10 mouse cellular contexts compared by ENCODE assay signal in genomic region chr5:31053728-31054127, GRCm38 (mm10). TPM values are rescaled to one million over a fixed set of nuclear protein-coding genes. Genes with fewer than 3 reads are reported as not detected.
ATAC-seq and TF ChIP-seq lines count a peak whose summit lies in the region.
"Not testable (repeated sequence)": the region's sequence is repeated elsewhere in the genome, so short reads cannot be mapped to it uniquely, and the experiment has no call there.
"Had no signal": no experiment of that assay in that cellular context is flagged by ENCODE, and none has a peak within 500 bp of the region (broad histone marks: within the 10 kb centered on the region; RNA-seq: fewer than 3 reads in every experiment).

No protein-coding gene starts in this region.

- peaks cover 30% of the 10 kb centered on the region for H3K36me3 ChIP-seq in forebrain, embryonic 13.5 days (ENCODE audit: poor library complexity, severe bottlenecking)
- not testable (repeated sequence) for H3K36me3 ChIP-seq in heart, embryonic 16.5 days (ENCODE audit: control insufficient read depth, insufficient read depth); intestine, embryonic 15.5 days; lung, embryonic 16.5 days (ENCODE audit: control insufficient read depth, insufficient read depth, low read length); myocyte (ENCODE audit: control insufficient read depth, insufficient read depth)
- H3K36me3 ChIP-seq in limb, embryonic 13.5 days, result peaks cover 34% of the 10 kb centered on the region

- H3ac ChIP-seq in myocyte (ENCODE audit: control insufficient read depth, insufficient read length), result not testable (repeated sequence)

- H3K4me2 ChIP-seq in forebrain, embryonic 13.5 days, result peak overlapping the region; percentile 85
- peak overlapping the region; percentile 95 for H3K4me2 ChIP-seq in heart, embryonic 16.5 days (ENCODE audit: low read depth, low read length)
- peak overlapping the region; percentile 94 for H3K4me2 ChIP-seq in intestine, embryonic 15.5 days (replicated peaks)
- peak overlapping the region; percentile 86 for H3K4me2 ChIP-seq in limb, embryonic 13.5 days (replicated peaks)
- peak overlapping the region; percentile 98 for H3K4me2 ChIP-seq in lung, embryonic 16.5 days (ENCODE audit: low read depth, low read length)
- peak overlapping the region; percentile 92 for H3K4me2 ChIP-seq in myocyte (ENCODE audit: low read depth)

- H3K4me1 ChIP-seq in cortical plate, adult 2 months (ENCODE audit: control insufficient read depth, insufficient read depth, low read length); intestine, embryonic 15.5 days (replicated peaks): not testable (repeated sequence)
- peaks cover 25% of the 10 kb centered on the region for H3K4me1 ChIP-seq in forebrain, embryonic 13.5 days
- H3K4me1 ChIP-seq in heart, embryonic 16.5 days (ENCODE audit: control insufficient read depth, insufficient read depth, low read length), result peaks cover 16% of the 10 kb centered on the region
- H3K4me1 ChIP-seq in limb, embryonic 13.5 days, result peaks cover 15% of the 10 kb centered on the region
- H3K4me1 ChIP-seq in lung, embryonic 16.5 days (replicated peaks; ENCODE audit: control insufficient read depth, insufficient read depth, low read length), result peaks cover 13% of the 10 kb centered on the region

- peak overlapping the region; percentile 83 for H3K9ac ChIP-seq in forebrain, embryonic 13.5 days
- not testable (repeated sequence) for H3K9ac ChIP-seq in heart, embryonic 16.5 days (ENCODE audit: low read length)
- peak overlapping the region; percentile 77 for H3K9ac ChIP-seq in intestine, embryonic 15.5 days
- peak overlapping the region; percentile 87 for H3K9ac ChIP-seq in limb, embryonic 13.5 days
- peak overlapping the region; percentile 83 for H3K9ac ChIP-seq in lung, embryonic 16.5 days (ENCODE audit: low read length)

- WGBS in forebrain, embryonic 13.5 days, result 53% methylated on average over 4 of the region's 4 CpGs
- 70% methylated on average over 4 of the region's 4 CpGs for WGBS in heart, embryonic 16.5 days
- WGBS in intestine, embryonic 15.5 days, result 43% methylated on average over 4 of the region's 4 CpGs
- 54% methylated on average over 4 of the region's 4 CpGs for WGBS in limb, embryonic 13.5 days
- WGBS in lung, embryonic 16.5 days, result 48% methylated on average over 4 of the region's 4 CpGs

- peak overlapping the region; percentile 64; the same call in 1 of the 2 replicates for H3K4me3 ChIP-seq in cortical plate, adult 2 months (ENCODE audit: insufficient read depth, low read length)
- H3K4me3 ChIP-seq in forebrain, embryonic 13.5 days, result peak overlapping the region; percentile 54
- H3K4me3 ChIP-seq in heart, embryonic 16.5 days (ENCODE audit: low read length), result peak overlapping the region; percentile 70; the same call in 1 of the 2 replicates
- peak overlapping the region; percentile 69 for H3K4me3 ChIP-seq in intestine, embryonic 15.5 days (replicated peaks)
- H3K4me3 ChIP-seq in limb, embryonic 13.5 days, result peak overlapping the region; percentile 72
- H3K4me3 ChIP-seq in lung, embryonic 16.5 days (ENCODE audit: low read length), result peak overlapping the region; percentile 75
- peak overlapping the region; percentile 46 for H3K4me3 ChIP-seq in myocyte

- peaks cover 17% of the 10 kb centered on the region for H3K79me2 ChIP-seq in myocyte (ENCODE audit: control insufficient read depth, insufficient read depth)

- TF ChIP-seq CTCF in cortical plate, adult 2 months (IDR thresholded peaks at IDR 0.05; ENCODE audit: extremely low read depth, insufficient read depth, low read length), result not testable (repeated sequence)

- not testable (repeated sequence) for H3K27ac ChIP-seq in cortical plate, adult 2 months (ENCODE audit: insufficient read depth, low read length)
- H3K27ac ChIP-seq in forebrain, embryonic 13.5 days, result peak overlapping the region; percentile 52; the same call in 1 of the 2 replicates
- H3K27ac ChIP-seq in heart, embryonic 16.5 days (ENCODE audit: low read length), result peak overlapping the region; percentile 63; the same call in 1 of the 2 replicates
- peak overlapping the region; percentile 58 for H3K27ac ChIP-seq in intestine, embryonic 15.5 days
- peak overlapping the region; percentile 44; the same call in 1 of the 2 replicates for H3K27ac ChIP-seq in limb, embryonic 13.5 days
- peak overlapping the region; percentile 34; the same call in 1 of the 2 replicates for H3K27ac ChIP-seq in lung, embryonic 16.5 days (ENCODE audit: low read length)

- not testable (repeated sequence) for ATAC-seq in forebrain, embryonic 13.5 days; heart, embryonic 16.5 days (replicated peaks; ENCODE audit: extremely low read depth, insufficient read depth, low FRiP score); intestine, embryonic 15.5 days; limb, embryonic 13.5 days (ENCODE audit: low FRiP score, low read depth); lung, embryonic 16.5 days (ENCODE audit: low read depth)

- H3K27me3 ChIP-seq in forebrain, embryonic 13.5 days; heart, embryonic 16.5 days (ENCODE audit: control insufficient read depth, insufficient read depth, low read length); intestine, embryonic 15.5 days (replicated peaks); limb, embryonic 13.5 days; lung, embryonic 16.5 days (ENCODE audit: control insufficient read depth, insufficient read depth, low read depth, low read length); myocyte (ENCODE audit: control insufficient read depth, insufficient read depth, insufficient read length): not testable (repeated sequence)

- not testable (repeated sequence) for H3K9me3 ChIP-seq in forebrain, embryonic 13.5 days (replicated peaks); heart, embryonic 16.5 days (replicated peaks; ENCODE audit: control insufficient read depth, low read length); intestine, embryonic 15.5 days; limb, embryonic 13.5 days; lung, embryonic 16.5 days (ENCODE audit: control insufficient read depth, low read length)

- TF ChIP-seq POLR2A in cortical plate, adult 2 months (IDR thresholded peaks at IDR 0.05; ENCODE audit: extremely low read depth, insufficient read depth, low read length); myocyte (IDR thresholded peaks at IDR 0.05; ENCODE audit: insufficient read length, low read depth): not testable (repeated sequence)

RNA-seq across cellular contexts. Expression of gene Cad, which starts 0.9 kb away (rescaled TPM):
- 13.4 and 14.1 TPM in 2 replicates for polyA plus RNA-seq in cortical plate, adult 2 months (2012; rRNA removed)
- polyA plus RNA-seq in forebrain, embryonic 13.5 days (2015; fragmentation: Nextera tagmentation; extraction: Ambion mirVana), result 24.2 and 28.6 TPM in 2 replicates
- polyA plus RNA-seq in heart, embryonic 16.5 days (2015; fragmentation: Nextera tagmentation; extraction: Ambion mirVana), result 14.4 and 18.4 TPM in 2 replicates
- polyA plus RNA-seq in intestine, embryonic 15.5 days (2015; fragmentation: Nextera tagmentation; extraction: Ambion mirVana), result 24.2 and 25.2 TPM in 2 replicates
- polyA plus RNA-seq in limb, embryonic 13.5 days (2015; fragmentation: Nextera tagmentation; extraction: Ambion mirVana), result 30.0 and 33.7 TPM in 2 replicates
- polyA plus RNA-seq in lung, embryonic 16.5 days (2015; fragmentation: Nextera tagmentation; extraction: Ambion mirVana), result 19.8 and 23.7 TPM in 2 replicates
- polyA plus RNA-seq in myocyte (2012; fragmentation: generic; extraction: Trizol), result 31.5 TPM

RNA-seq across cellular contexts. Expression of gene Slc5a6, which starts 5.0 kb away (rescaled TPM):
- 32.5 and 34.9 TPM in 2 replicates for polyA plus RNA-seq in cortical plate, adult 2 months (2012; rRNA removed)
- 10.9 and 11.5 TPM in 2 replicates for polyA plus RNA-seq in forebrain, embryonic 13.5 days (2015; fragmentation: Nextera tagmentation; extraction: Ambion mirVana)
- 9.4 and 9.5 TPM in 2 replicates for polyA plus RNA-seq in heart, embryonic 16.5 days (2015; fragmentation: Nextera tagmentation; extraction: Ambion mirVana)
- 12.8 and 15.1 TPM in 2 replicates for polyA plus RNA-seq in intestine, embryonic 15.5 days (2015; fragmentation: Nextera tagmentation; extraction: Ambion mirVana)
- 13.4 and 14.1 TPM in 2 replicates for polyA plus RNA-seq in limb, embryonic 13.5 days (2015; fragmentation: Nextera tagmentation; extraction: Ambion mirVana)
- 6.1 and 8.2 TPM in 2 replicates for polyA plus RNA-seq in lung, embryonic 16.5 days (2015; fragmentation: Nextera tagmentation; extraction: Ambion mirVana)
- 11.1 TPM for polyA plus RNA-seq in myocyte (2012; fragmentation: generic; extraction: Trizol)

RNA-seq across cellular contexts. Expression of gene Atraid, which starts 5.6 kb away (rescaled TPM):
- 186 and 189 TPM in 2 replicates for polyA plus RNA-seq in cortical plate, adult 2 months (2012; rRNA removed)
- 124 and 130 TPM in 2 replicates for polyA plus RNA-seq in forebrain, embryonic 13.5 days (2015; fragmentation: Nextera tagmentation; extraction: Ambion mirVana)
- polyA plus RNA-seq in heart, embryonic 16.5 days (2015; fragmentation: Nextera tagmentation; extraction: Ambion mirVana), result 117 and 121 TPM in 2 replicates
- 164 and 171 TPM in 2 replicates for polyA plus RNA-seq in intestine, embryonic 15.5 days (2015; fragmentation: Nextera tagmentation; extraction: Ambion mirVana)
- polyA plus RNA-seq in limb, embryonic 13.5 days (2015; fragmentation: Nextera tagmentation; extraction: Ambion mirVana), result 147 and 156 TPM in 2 replicates
- polyA plus RNA-seq in lung, embryonic 16.5 days (2015; fragmentation: Nextera tagmentation; extraction: Ambion mirVana), result 170 and 172 TPM in 2 replicates
- 143 TPM for polyA plus RNA-seq in myocyte (2012; fragmentation: generic; extraction: Trizol)

RNA-seq across cellular contexts. Expression of gene Dnajc5g, which starts 52.4 kb away (rescaled TPM):
- not detected in 2 replicates for polyA plus RNA-seq in cortical plate, adult 2 months (2012; rRNA removed)
- not detected in 2 replicates for polyA plus RNA-seq in forebrain, embryonic 13.5 days (2015; fragmentation: Nextera tagmentation; extraction: Ambion mirVana)
- not detected in 2 replicates for polyA plus RNA-seq in heart, embryonic 16.5 days (2015; fragmentation: Nextera tagmentation; extraction: Ambion mirVana)
- polyA plus RNA-seq in intestine, embryonic 15.5 days (2015; fragmentation: Nextera tagmentation; extraction: Ambion mirVana), result not detected in 2 replicates
- not detected in 2 replicates for polyA plus RNA-seq in limb, embryonic 13.5 days (2015; fragmentation: Nextera tagmentation; extraction: Ambion mirVana)
- not detected in 2 replicates for polyA plus RNA-seq in lung, embryonic 16.5 days (2015; fragmentation: Nextera tagmentation; extraction: Ambion mirVana)
- polyA plus RNA-seq in myocyte (2012; fragmentation: generic; extraction: Trizol), result not detected
- polyA plus RNA-seq: cerebellum, adult 2 months; inflammation-experienced regulatory T-cells, adult 6 months; thymus, adult 2 months had no signal

RNA-seq across cellular contexts. Expression of gene Slc30a3, which starts 54.3 kb away (rescaled TPM):
- 185 and 189 TPM in 2 replicates for polyA plus RNA-seq in cortical plate, adult 2 months (2012; rRNA removed)
- 1.7 and 1.8 TPM in 2 replicates for polyA plus RNA-seq in forebrain, embryonic 13.5 days (2015; fragmentation: Nextera tagmentation; extraction: Ambion mirVana)
- polyA plus RNA-seq in heart, embryonic 16.5 days (2015; fragmentation: Nextera tagmentation; extraction: Ambion mirVana), result 0.27 and 0.35 TPM in 2 replicates
- 0.26 and 0.34 TPM in 2 replicates for polyA plus RNA-seq in intestine, embryonic 15.5 days (2015; fragmentation: Nextera tagmentation; extraction: Ambion mirVana)
- polyA plus RNA-seq in limb, embryonic 13.5 days (2015; fragmentation: Nextera tagmentation; extraction: Ambion mirVana), result 0.38 and 0.57 TPM in 2 replicates
- polyA plus RNA-seq in lung, embryonic 16.5 days (2015; fragmentation: Nextera tagmentation; extraction: Ambion mirVana), result 0.25 and 0.54 TPM in 2 replicates
- 0.19 TPM for polyA plus RNA-seq in myocyte (2012; fragmentation: generic; extraction: Trizol)
